Mouse (Mus musculus) right cerebral cortex, postnatal 10 days (tissue): Measurements from ENCODE around the gene Mtfr1l.

ENCODE experiments used
- DNase-seq, 2 experiments: peaks; one replicate each; pipeline ENCODE4 v3.0.0; 2021; ENCODE audit warnings: low spot score in 2 of 2

Mtfr1l gene

GRCm38 (mm10) chr4:134489986-134490665 lies 45.1 kb downstream of the Mtfr1l start:
- DNase-seq: no peak

GRCm38 (mm10) chr4:134488211-134488610 lies 47.0 kb downstream of the Mtfr1l start:
- DNase-seq: no peak

- no peak for DNase-seq
Measured at GRCm38 (mm10) chr4:134485151-134485900, 49.9 kb downstream of the Mtfr1l start.

- DNase-seq: no peak
Measured at GRCm38 (mm10) chr4:134484231-134484630, 51.0 kb downstream of the Mtfr1l start.

- no peak for DNase-seq
Measured at GRCm38 (mm10) chr4:134483696-134484095, 51.5 kb downstream of the Mtfr1l start.

GRCm38 (mm10) chr4:134483078-134483688 lies 52.0 kb downstream of the Mtfr1l start:
- DNase-seq: no peak

GRCm38 (mm10) chr4:134482442-134482841 lies 52.7 kb downstream of the Mtfr1l start:
- DNase-seq: no peak

- DNase-seq: no peak
Measured at GRCm38 (mm10) chr4:134481270-134481669, 53.9 kb downstream of the Mtfr1l start.

GRCm38 (mm10) chr4:134480864-134481263 lies 54.3 kb downstream of the Mtfr1l start:
- peak in 1 of 2 experiments; percentile 81 for DNase-seq

- DNase-seq: no peak
Measured at GRCm38 (mm10) chr4:134479839-134480238, 55.3 kb downstream of the Mtfr1l start.

GRCm38 (mm10) chr4:134478031-134478430 lies 57.2 kb downstream of the Mtfr1l start:
- DNase-seq: peak; percentile 91 to 95

GRCm38 (mm10) chr4:134476899-134477298 lies 58.3 kb downstream of the Mtfr1l start:
- DNase-seq: no peak
